Mouse (Mus musculus) intestine, embryonic 15.5 days (tissue): ENCODE measurements around the gene Cnot10. TPM values are rescaled to one million over a fixed set of nuclear protein-coding genes. Genes with fewer than 3 reads are reported as not detected.
A peak's percentile ranks its signal among the peaks of the same experiment; 100 is the strongest.
"Not testable (repeated sequence)": the region's sequence is repeated elsewhere in the genome, so short reads cannot be mapped to it uniquely, and the experiment has no call there.

Source experiments
- ATAC-seq: fragments of 200-750 bp; cut with Nextera tagmentation; 2 replicates; pipeline ENCODE4 v1.8.0; 2017; ENCODE audit warnings: moderate TSS enrichment, moderate library complexity
- H3K27ac ChIP-seq: fragments of 300-500 bp; sonication (generic); 2 replicates; pipeline ENCODE4 v1.5.1; 2015; ENCODE audit warnings: mild to moderate bottlenecking, inconsistent platforms
- H3K27me3 ChIP-seq: fragments of 300-500 bp; sonication (generic); replicated peaks from 2 replicates; pipeline ENCODE4 v1.6.1; 2015; ENCODE audit warnings: inconsistent platforms
- H3K36me3 ChIP-seq: fragments of 300-500 bp; sonication (generic); 2 replicates; pipeline ENCODE4 v1.6.1; 2015; ENCODE audit warnings: inconsistent platforms
- H3K4me1 ChIP-seq: fragments of 300-500 bp; sonication (generic); replicated peaks from 2 replicates; pipeline ENCODE4 v1.6.1; 2015; ENCODE audit warnings: inconsistent platforms
- H3K4me2 ChIP-seq: fragments of 300-500 bp; sonication (generic); replicated peaks from 2 replicates; pipeline ENCODE4 v1.6.1; 2015; ENCODE audit warnings: mild to moderate bottlenecking, inconsistent platforms
- H3K4me3 ChIP-seq: fragments of 300-500 bp; sonication (generic); replicated peaks from 2 replicates; pipeline ENCODE4 v1.5.1; 2015; ENCODE audit warnings: inconsistent platforms
- H3K9ac ChIP-seq: fragments of 300-500 bp; sonication (generic); 2 replicates; pipeline ENCODE4 v1.6.1; 2015; ENCODE audit warnings: inconsistent platforms
- H3K9me3 ChIP-seq: fragments of 300-500 bp; sonication (generic); 2 replicates; pipeline ENCODE4 v1.6.1; 2016; ENCODE audit warnings: inconsistent platforms
- WGBS: fragments of 180-500 bp; shearing (Covaris S2); methylation state at CpG from one replicate; pipeline ENCODE4 v1.1.7; 2015; 5-methylcytosine and 5-hydroxymethylcytosine counted together
- polyA plus RNA-seq: library from polyadenylated mRNA; unstranded; fragments of >200 nt; fragmentation: Nextera tagmentation; extraction: Ambion mirVana; gene quantifications from 2 replicates; pipeline ENCODE4 v1.2.1, GENCODE M21; 2015

Cnot10 gene
- polyA plus RNA-seq, 1 experiment from 2014 or later: 51.9 TPM

DNA sequence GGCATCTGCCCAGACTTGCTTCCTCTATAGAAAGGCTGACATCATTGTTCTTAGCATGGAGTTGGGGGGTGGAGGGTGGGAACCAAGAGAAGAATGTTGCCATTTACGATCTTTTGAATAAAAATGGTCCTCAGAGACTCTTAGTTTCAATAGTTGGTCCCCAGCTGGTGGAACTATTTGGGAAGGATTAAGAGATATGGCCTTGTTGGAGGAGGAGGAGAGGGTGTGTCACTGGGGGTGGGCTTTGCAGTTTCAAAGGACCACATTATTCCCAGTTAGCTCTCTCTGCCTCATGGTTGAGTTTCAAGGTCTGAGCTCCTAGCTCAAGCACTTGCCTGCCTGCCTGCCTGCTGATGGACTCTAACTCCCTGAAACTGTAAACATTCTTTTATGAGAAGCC lies 32.0 kb upstream of the Cnot10 start:
- Histone ChIP-seq H3K27me3 (no peaks in the 10 kb centered on the region), H3K4me2 (no peak overlapping the region), H3K4me1 (peaks cover 6% of the 10 kb centered on the region; the same call in 1 of the 2 replicates), H3K9ac (no peak overlapping the region), H3K9me3 (no peaks in the 10 kb centered on the region), H3K4me3 (no peak overlapping the region), H3K27ac (no peak overlapping the region), H3K36me3 (no peaks in the 10 kb centered on the region)
- no peak for ATAC-seq
- 58% methylated on average over 1 of the region's 1 CpGs for WGBS

- Histone ChIP-seq H3K4me3 (no peak overlapping the region), H3K4me1 (peaks cover 6% of the 10 kb centered on the region; the same call in 1 of the 2 replicates), H3K27me3 (no peaks in the 10 kb centered on the region), H3K36me3 (no peaks in the 10 kb centered on the region), H3K27ac (no peak overlapping the region), H3K4me2 (no peak overlapping the region), H3K9ac (no peak overlapping the region), H3K9me3 (no peaks in the 10 kb centered on the region)
- ATAC-seq: no peak
- 62% methylated on average over 5 of the region's 5 CpGs for WGBS
Observed at GRCm38 (mm10) chr9:114669011-114669410, 29.0 kb upstream of the Cnot10 start.

DNA sequence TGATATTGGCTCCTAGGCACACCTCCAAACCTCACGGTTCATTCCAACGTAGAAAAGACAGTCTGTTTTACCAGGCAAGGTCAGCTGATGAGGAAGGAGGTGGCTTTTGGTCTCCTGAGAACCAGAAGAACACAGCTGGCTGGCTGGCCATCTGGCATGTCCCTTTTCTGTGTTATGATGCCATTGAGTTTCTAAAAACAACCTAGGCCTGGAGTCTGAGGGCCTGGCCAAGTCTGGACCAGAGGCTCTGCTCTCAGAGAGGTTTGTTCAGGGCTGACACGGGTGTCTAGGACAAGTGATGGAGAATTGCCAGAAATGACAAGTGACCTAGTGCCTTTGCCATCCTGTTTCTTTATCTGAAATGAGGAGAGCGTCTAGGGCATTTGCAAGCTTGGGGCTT lies 28.1 kb upstream of the Cnot10 start:
- no peaks in the 10 kb centered on the region for H3K27me3 ChIP-seq
- H3K4me1 ChIP-seq: no peaks in the 10 kb centered on the region
- H3K4me2 ChIP-seq: no peak overlapping the region
- H3K4me3 ChIP-seq: no peak overlapping the region
- no peaks in the 10 kb centered on the region for H3K36me3 ChIP-seq
- no peak overlapping the region for H3K9ac ChIP-seq
- whole genome bisulfite sequencing: 82% methylated on average over 4 of the region's 4 CpGs
- no peaks in the 10 kb centered on the region for H3K9me3 ChIP-seq
- no peak for ATAC-seq
- no peak overlapping the region for H3K27ac ChIP-seq

DNA sequence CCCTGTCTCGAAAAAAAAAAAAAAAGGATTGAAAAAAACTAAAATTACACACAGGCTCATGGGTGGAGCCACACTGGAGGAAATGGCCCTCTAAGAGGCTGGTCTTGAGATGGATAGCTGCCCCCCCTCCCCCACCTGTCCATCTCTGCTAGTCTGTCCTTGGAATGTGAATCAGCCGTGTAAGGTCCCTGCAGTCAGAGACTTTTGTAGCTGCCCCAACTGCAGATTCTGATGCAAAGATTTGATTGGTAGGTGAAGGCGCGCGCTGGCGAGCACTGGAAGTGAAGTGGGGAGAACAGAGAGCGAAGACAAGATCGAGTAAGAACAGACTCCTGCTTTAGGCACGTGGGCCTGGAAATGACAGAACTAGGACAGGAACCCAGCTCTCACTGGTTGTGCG lies 26.9 kb upstream of the Cnot10 start:
- Histone ChIP-seq H3K27ac (no peak overlapping the region), H3K9me3 (no peaks in the 10 kb centered on the region), H3K27me3 (no peaks in the 10 kb centered on the region), H3K9ac (no peak overlapping the region), H3K4me1 (no peaks in the 10 kb centered on the region), H3K36me3 (no peaks in the 10 kb centered on the region), H3K4me2 (no peak overlapping the region), H3K4me3 (no peak overlapping the region)
- WGBS: 84% methylated on average over 10 of the region's 10 CpGs
- no peak for ATAC-seq

GRCm38 (mm10) chr9:114663782-114664181 lies 23.8 kb upstream of the Cnot10 start:
- no peaks in the 10 kb centered on the region for H3K27me3 ChIP-seq
- no peak overlapping the region for H3K9ac ChIP-seq
- H3K36me3 ChIP-seq: no peaks in the 10 kb centered on the region
- no peak overlapping the region for H3K4me3 ChIP-seq
- no peaks in the 10 kb centered on the region for H3K4me1 ChIP-seq
- no peak for ATAC-seq
- no peak overlapping the region for H3K27ac ChIP-seq
- no peaks in the 10 kb centered on the region for H3K9me3 ChIP-seq
- whole genome bisulfite sequencing: 80% methylated on average over 11 of the region's 11 CpGs
- no peak overlapping the region for H3K4me2 ChIP-seq

DNA sequence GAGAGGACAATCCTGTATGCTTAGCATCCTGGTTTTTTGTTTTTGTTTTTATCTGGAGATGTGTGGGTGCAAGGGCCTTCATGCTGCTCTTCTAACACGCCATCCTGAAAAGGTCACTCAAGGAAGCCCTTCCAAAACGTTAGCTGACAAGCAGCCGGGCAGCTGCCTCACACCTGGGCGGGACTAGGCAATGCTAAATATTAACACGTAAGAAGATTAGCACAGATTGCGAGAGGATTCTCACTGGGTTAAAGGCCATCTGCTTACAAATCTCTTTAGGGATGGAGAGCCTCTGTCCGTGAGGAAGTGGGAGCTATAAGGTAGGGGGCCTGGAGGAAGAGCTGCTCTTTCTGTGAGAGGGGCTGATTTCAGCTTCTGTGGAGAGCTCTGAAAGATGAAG lies 22.0 kb upstream of the Cnot10 start:
- H3K27ac ChIP-seq: no peak overlapping the region
- no peak for ATAC-seq
- H3K36me3 ChIP-seq: no peaks in the 10 kb centered on the region
- WGBS: 36% methylated on average over 7 of the region's 7 CpGs
- H3K4me2 ChIP-seq: no peak overlapping the region
- H3K9ac ChIP-seq: no peak overlapping the region
- no peaks in the 10 kb centered on the region for H3K9me3 ChIP-seq
- H3K27me3 ChIP-seq: no peaks in the 10 kb centered on the region
- no peak overlapping the region for H3K4me3 ChIP-seq
- no peaks in the 10 kb centered on the region for H3K4me1 ChIP-seq

GRCm38 (mm10) chr9:114660983-114661382 lies 21.0 kb upstream of the Cnot10 start:
- Histone ChIP-seq H3K27ac (no peak overlapping the region), H3K9me3 (no peaks in the 10 kb centered on the region), H3K4me2 (no peak overlapping the region), H3K9ac (no peak overlapping the region), H3K36me3 (no peaks in the 10 kb centered on the region), H3K4me1 (no peaks in the 10 kb centered on the region), H3K4me3 (no peak overlapping the region), H3K27me3 (no peaks in the 10 kb centered on the region)
- WGBS: 67% methylated on average over 6 of the region's 6 CpGs
- no peak for ATAC-seq

DNA sequence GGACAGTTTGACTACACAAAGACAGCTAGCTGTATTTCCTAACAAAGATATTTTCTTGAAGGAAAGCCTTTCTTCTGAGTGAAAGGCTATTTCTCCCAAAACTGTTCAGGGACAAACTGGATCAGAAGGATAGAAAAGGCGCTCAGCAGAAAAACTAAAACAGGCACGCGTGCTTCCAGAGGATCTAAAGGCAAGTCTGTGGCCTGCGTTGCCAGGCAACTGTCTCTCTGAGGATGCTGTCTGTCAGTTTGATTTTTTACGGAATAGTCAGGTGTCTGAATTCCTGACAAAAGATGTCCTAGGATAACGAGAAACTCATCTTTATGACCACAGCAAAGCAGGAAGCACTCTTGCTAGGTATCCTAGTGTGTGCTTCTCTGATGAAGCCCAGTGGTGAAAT lies 20.5 kb upstream of the Cnot10 start:
- H3K9me3 ChIP-seq: no peaks in the 10 kb centered on the region
- 84% methylated on average over 6 of the region's 6 CpGs for WGBS
- H3K4me1 ChIP-seq: no peaks in the 10 kb centered on the region
- no peak overlapping the region for H3K27ac ChIP-seq
- H3K27me3 ChIP-seq: no peaks in the 10 kb centered on the region
- H3K4me2 ChIP-seq: no peak overlapping the region
- no peak for ATAC-seq
- H3K4me3 ChIP-seq: no peak overlapping the region
- no peak overlapping the region for H3K9ac ChIP-seq
- no peaks in the 10 kb centered on the region for H3K36me3 ChIP-seq

- H3K9me3 ChIP-seq: no peaks in the 10 kb centered on the region
- H3K36me3 ChIP-seq: no peaks in the 10 kb centered on the region
- no peak overlapping the region for H3K4me2 ChIP-seq
- no peak overlapping the region for H3K4me3 ChIP-seq
- no peaks in the 10 kb centered on the region for H3K27me3 ChIP-seq
- H3K9ac ChIP-seq: no peak overlapping the region
- 79% methylated on average over 3 of the region's 3 CpGs for WGBS
- ATAC-seq: no peak
- H3K27ac ChIP-seq: no peak overlapping the region
- H3K4me1 ChIP-seq: no peaks in the 10 kb centered on the region
Observed at GRCm38 (mm10) chr9:114656701-114657100, 16.7 kb upstream of the Cnot10 start.

- Histone ChIP-seq H3K36me3 (no peaks in the 10 kb centered on the region), H3K9ac (no peak overlapping the region), H3K4me3 (no peak overlapping the region), H3K4me1 (no peaks in the 10 kb centered on the region), H3K9me3 (no peaks in the 10 kb centered on the region), H3K27ac (no peak overlapping the region), H3K4me2 (no peak overlapping the region), H3K27me3 (no peaks in the 10 kb centered on the region)
- no peak for ATAC-seq
- WGBS: 94% methylated on average over 4 of the region's 4 CpGs
Observed at GRCm38 (mm10) chr9:114655356-114655755, 15.4 kb upstream of the Cnot10 start.

DNA sequence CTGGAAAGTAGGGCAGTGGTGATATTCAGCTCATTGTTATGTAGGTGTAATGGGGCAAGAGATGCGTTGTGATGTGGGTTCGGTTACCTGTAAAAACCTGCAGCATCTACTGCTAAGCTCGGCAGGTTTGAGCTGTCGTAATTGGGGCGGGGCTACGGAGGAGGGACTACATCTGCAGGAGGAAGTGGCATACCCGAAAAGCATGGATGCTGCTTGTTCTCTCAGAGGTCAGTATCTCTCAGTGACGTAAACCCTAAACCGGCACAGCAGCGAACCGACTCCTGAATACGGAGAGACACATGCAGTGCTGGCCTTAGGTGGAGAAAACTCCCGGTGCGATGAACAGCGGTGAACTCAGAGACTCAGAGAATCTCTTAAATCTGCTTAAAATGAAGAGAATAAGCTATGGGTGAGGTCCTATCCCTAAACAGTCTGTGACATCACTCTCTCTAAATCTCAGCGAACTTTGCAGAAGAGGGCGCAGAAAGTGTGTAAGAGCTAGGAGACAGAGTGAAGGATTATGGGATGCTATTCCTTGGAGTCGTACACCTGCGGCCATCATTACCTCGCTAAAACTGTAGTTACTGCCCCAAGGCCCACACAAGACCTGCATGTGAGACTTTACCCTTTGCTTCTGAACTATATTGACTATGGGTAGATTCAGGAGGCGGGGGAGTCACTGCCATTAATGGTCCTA lies 11.1 kb upstream of the Cnot10 start:
- no peaks in the 10 kb centered on the region for H3K4me1 ChIP-seq
- no peaks in the 10 kb centered on the region for H3K27me3 ChIP-seq
- WGBS: 56% methylated on average over 21 of the region's 21 CpGs
- H3K4me3 ChIP-seq: no peak overlapping the region
- peak overlapping the region; percentile 14; the same call in 1 of the 2 replicates for H3K4me2 ChIP-seq
- H3K9me3 ChIP-seq: no peaks in the 10 kb centered on the region
- no peaks in the 10 kb centered on the region for H3K36me3 ChIP-seq
- H3K27ac ChIP-seq: no peak overlapping the region
- ATAC-seq: no peak
- H3K9ac ChIP-seq: no peak overlapping the region

- WGBS: 51% methylated on average over 5 of the region's 5 CpGs
- no peak overlapping the region for H3K27ac ChIP-seq
- H3K4me3 ChIP-seq: no peak overlapping the region
- no peaks in the 10 kb centered on the region for H3K9me3 ChIP-seq
- H3K9ac ChIP-seq: no peak overlapping the region
- no peaks in the 10 kb centered on the region for H3K27me3 ChIP-seq
- no peaks in the 10 kb centered on the region for H3K36me3 ChIP-seq
- ATAC-seq: no peak
- H3K4me1 ChIP-seq: no peaks in the 10 kb centered on the region
- H3K4me2 ChIP-seq: no peak overlapping the region
Observed at GRCm38 (mm10) chr9:114649371-114649770, 9.4 kb upstream of the Cnot10 start.

- H3K9me3 ChIP-seq, H3K36me3 ChIP-seq, H3K9ac ChIP-seq, ATAC-seq, H3K4me1 ChIP-seq, H3K4me3 ChIP-seq, H3K27me3 ChIP-seq, H3K27ac ChIP-seq, H3K4me2 ChIP-seq: not testable (repeated sequence)
- WGBS: 47% methylated on average over 9 of the region's 9 CpGs
Observed at GRCm38 (mm10) chr9:114648472-114648871, 8.5 kb upstream of the Cnot10 start.
